Mouse (Mus musculus) frontal cortex, postnatal 10 days (tissue): Measurements from ENCODE around the gene Tnr.
A peak's percentile ranks its signal among the peaks of the same experiment; 100 is the strongest.

Experiments
- DNase-seq, 2 experiments: peaks; one replicate each; pipeline ENCODE4 v3.0.0; 2022; ENCODE audit warnings: low spot score in 2 of 2, mixed read lengths in 1 of 2

Gene Tnr

GRCm38 (mm10) chr1:159716301-159716700 lies 192.7 kb downstream of the Tnr start:
- DNase-seq: no peak

- peak; percentile 39 to 66 for DNase-seq
Observed at GRCm38 (mm10) chr1:159717016-159717415, 193.4 kb downstream of the Tnr start.

GRCm38 (mm10) chr1:159723733-159724132 lies 200.2 kb downstream of the Tnr start:
- DNase-seq: no peak

- DNase-seq: no peak
Observed at GRCm38 (mm10) chr1:159729270-159729669, 205.7 kb downstream of the Tnr start.

GRCm38 (mm10) chr1:159730826-159731225 lies 207.3 kb downstream of the Tnr start:
- no peak for DNase-seq

GRCm38 (mm10) chr1:159735099-159735498 lies 211.5 kb downstream of the Tnr start:
- DNase-seq: no peak

- DNase-seq: peak in 1 of 2 experiments; percentile 31
Observed at GRCm38 (mm10) chr1:159739478-159739877, 215.9 kb downstream of the Tnr start.

- no peak for DNase-seq
Observed at GRCm38 (mm10) chr1:159741237-159742002, 217.9 kb downstream of the Tnr start.

GRCm38 (mm10) chr1:159742003-159742274 lies 218.4 kb downstream of the Tnr start:
- no peak for DNase-seq

GRCm38 (mm10) chr1:159743744-159744253 lies 220.2 kb downstream of the Tnr start:
- no peak for DNase-seq

GRCm38 (mm10) chr1:159745311-159745710 lies 221.7 kb downstream of the Tnr start:
- no peak for DNase-seq

- no peak for DNase-seq
Observed at GRCm38 (mm10) chr1:159747969-159748368, 224.4 kb downstream of the Tnr start.

- DNase-seq: no peak
Observed at GRCm38 (mm10) chr1:159750411-159750810, 226.8 kb downstream of the Tnr start.

GRCm38 (mm10) chr1:159750876-159751275 lies 227.3 kb downstream of the Tnr start:
- no peak for DNase-seq

- DNase-seq: peak; percentile 26 to 53
Observed at GRCm38 (mm10) chr1:159760970-159761369, 237.4 kb downstream of the Tnr start.

- no peak for DNase-seq
Observed at GRCm38 (mm10) chr1:159763901-159764300, 240.3 kb downstream of the Tnr start.

GRCm38 (mm10) chr1:159764897-159765296 lies 241.3 kb downstream of the Tnr start:
- DNase-seq: no peak

- no peak for DNase-seq
Observed at GRCm38 (mm10) chr1:159769948-159770347, 246.4 kb downstream of the Tnr start.

- DNase-seq: peak; percentile 38 to 45
Observed at GRCm38 (mm10) chr1:159773671-159774070, 250.1 kb downstream of the Tnr start.

GRCm38 (mm10) chr1:159775168-159775567 lies 251.6 kb downstream of the Tnr start:
- DNase-seq: no peak

GRCm38 (mm10) chr1:159777107-159777506 lies 253.5 kb downstream of the Tnr start:
- no peak for DNase-seq

GRCm38 (mm10) chr1:159779424-159779823 lies 255.9 kb downstream of the Tnr start:
- no peak for DNase-seq

GRCm38 (mm10) chr1:159783842-159784241 lies 260.3 kb downstream of the Tnr start:
- DNase-seq: no peak

- no peak for DNase-seq
Observed at GRCm38 (mm10) chr1:159788312-159788711, 264.7 kb downstream of the Tnr start.
